Mouse (Mus musculus): ENCODE measurements around the gene Efcab2. TPM values are rescaled to one million over a fixed set of nuclear protein-coding genes. Genes with fewer than 3 reads are reported as not detected.

Efcab2 gene
- polyA plus RNA-seq, 1 experiment = 4.7 TPM

DNA sequence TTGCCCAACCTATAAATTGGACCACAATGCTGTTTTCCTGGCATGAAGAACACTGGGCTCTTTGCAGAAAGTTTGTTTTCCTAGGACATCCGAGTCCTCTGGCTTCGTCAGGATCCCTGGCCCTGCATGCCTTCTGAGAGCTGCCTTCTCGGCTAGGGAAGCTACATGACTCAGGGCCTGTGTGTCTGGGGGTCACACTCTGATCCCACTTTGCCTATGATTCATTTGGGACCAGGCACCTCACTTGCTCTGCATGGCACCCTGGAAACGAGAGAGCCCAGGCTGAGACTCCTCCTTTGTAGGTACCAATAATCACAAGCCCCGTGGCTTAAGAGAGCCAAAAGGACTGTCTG, 80.0 kb downstream of the Efcab2 start:
- Histone ChIP-seq H3K27ac (replicated peaks; ENCODE audit: low read depth, low read length) (no peak overlapping the region), H3K4me1 (ENCODE audit: control insufficient read depth, insufficient read depth, insufficient read length, low read length) (no peaks in the 10 kb centered on the region; the same call in 1 of the 2 replicates), H3K4me3 (ENCODE audit: insufficient read depth, low read depth, low read length) (no peak overlapping the region)

DNA sequence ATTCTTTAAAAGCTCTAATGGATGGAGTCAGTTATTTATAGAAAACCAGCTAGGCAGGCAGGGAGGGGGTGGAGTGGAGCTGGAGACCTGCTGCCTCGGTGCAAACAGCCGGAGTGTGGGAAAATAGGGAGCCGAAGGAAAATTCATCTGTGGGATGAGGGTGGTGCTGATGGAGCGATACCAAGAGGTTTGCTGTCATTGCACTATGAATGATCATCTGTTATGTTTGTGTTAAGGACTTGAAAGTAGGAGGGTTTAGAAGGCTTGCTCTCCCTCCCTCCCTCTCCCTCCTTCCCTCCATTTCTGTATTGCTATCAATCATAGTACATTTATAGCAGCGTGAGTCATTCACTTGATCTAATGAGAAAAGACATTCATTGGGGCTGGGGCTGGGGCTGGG, 80.9 kb downstream of the Efcab2 start:
- no peak overlapping the region for H3K4me3 ChIP-seq (ENCODE audit: insufficient read depth, low read depth, low read length)
- no peak overlapping the region for H3K27ac ChIP-seq (replicated peaks; ENCODE audit: low read depth, low read length)

DNA sequence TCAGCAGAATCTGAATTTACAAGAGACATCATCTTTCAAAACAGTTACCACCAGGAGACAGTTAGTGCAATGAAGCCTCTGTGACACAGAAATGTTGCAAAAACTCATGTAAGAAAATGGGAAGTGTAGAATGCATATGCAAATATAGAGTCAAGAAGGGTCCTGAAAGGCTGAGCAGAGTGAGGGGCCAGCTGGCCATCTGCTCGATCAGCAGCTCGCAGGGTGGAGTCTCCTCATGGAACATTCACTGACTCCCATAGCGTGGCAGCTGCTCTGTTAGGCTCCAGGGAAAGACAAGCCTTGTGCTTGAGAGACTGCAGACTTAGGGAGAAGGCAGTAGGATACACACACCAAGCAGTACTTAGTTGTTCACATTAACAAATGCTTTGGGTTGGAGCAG, 83.2 kb downstream of the Efcab2 start:
- no peaks in the 10 kb centered on the region; the same call in 1 of the 2 replicates for H3K4me1 ChIP-seq (ENCODE audit: control insufficient read depth, insufficient read depth, insufficient read length, low read length)
- no peak overlapping the region for H3K27ac ChIP-seq (replicated peaks; ENCODE audit: low read depth, low read length)
- H3K4me3 ChIP-seq (ENCODE audit: insufficient read depth, low read depth, low read length) = no peak overlapping the region

More for the DNA sequence above, 80.9 kb downstream of the Efcab2 start:
- no peaks in the 10 kb centered on the region; the same call in 1 of the 2 replicates for H3K4me1 ChIP-seq (ENCODE audit: control insufficient read depth, insufficient read depth, insufficient read length, low read length)

DNA sequence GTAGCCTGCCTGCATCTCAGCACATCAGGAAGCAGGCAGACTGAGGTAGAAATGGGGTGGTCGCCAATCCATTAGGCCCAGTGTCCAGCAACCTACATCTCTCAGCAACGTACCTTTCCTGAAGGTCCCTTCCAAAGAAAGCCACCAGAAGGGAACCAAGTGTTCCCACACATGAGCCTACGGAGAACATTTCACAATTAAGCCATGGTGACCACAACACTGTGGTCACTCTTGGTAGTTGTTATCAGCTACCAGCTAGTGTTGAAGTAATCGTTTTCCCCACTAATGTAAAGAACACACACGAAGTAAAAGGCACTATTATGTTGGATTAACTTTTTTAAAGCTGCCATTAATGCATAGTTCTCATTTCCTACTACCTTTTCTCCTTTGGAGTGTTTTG, 85.8 kb downstream of the Efcab2 start:
- Histone ChIP-seq H3K4me1 (ENCODE audit: control insufficient read depth, insufficient read depth, insufficient read length, low read length) (no peaks in the 10 kb centered on the region; the same call in 1 of the 2 replicates), H3K4me3 (ENCODE audit: insufficient read depth, low read depth, low read length) (no peak overlapping the region), H3K27ac (replicated peaks; ENCODE audit: low read depth, low read length) (no peak overlapping the region)

DNA sequence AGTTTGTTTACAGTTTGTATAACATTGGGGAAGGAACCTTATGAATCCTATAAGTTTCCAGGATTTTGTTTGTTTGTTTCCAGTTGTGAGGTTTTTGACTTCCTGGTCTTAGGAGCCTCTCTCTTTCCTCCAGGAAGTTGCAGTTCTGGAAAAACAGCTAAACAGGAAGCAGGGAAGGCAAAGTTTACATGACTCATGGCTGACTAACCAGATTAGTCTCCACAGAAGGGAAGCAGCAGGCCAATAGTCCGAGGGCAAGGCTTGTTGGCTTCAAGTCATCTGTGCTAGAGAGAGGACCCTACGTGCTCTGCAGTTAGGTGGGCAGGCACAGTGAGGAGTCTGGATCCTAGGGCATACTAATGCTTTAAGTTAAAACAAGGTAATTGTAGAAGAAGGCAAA, 86.6 kb downstream of the Efcab2 start:
- no peaks in the 10 kb centered on the region; the same call in 1 of the 2 replicates for H3K4me1 ChIP-seq (ENCODE audit: control insufficient read depth, insufficient read depth, insufficient read length, low read length)
- H3K27ac ChIP-seq (replicated peaks; ENCODE audit: low read depth, low read length) = no peak overlapping the region
- H3K4me3 ChIP-seq (ENCODE audit: insufficient read depth, low read depth, low read length) = no peak overlapping the region

DNA sequence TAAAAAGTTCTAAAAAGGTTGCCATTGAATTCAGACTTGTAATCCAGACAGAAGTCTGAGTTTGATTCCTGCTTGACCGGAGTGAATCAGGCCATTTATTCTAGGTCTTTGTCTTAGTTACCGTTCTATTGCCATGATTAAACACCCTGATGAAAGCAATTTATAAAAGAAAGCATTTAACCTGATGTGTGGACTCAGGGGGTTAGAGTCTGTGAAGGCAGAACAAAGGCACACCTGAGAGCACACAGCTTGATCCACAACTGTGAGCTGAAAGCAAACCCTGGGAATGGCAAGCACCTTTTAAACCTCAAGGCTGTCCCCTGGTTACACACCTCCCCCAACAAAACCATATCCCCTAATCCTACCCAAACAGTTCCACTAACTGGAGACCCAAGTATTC, 90.3 kb downstream of the Efcab2 start:
- Histone ChIP-seq H3K4me3 (ENCODE audit: insufficient read depth, low read depth, low read length) (no peak overlapping the region), H3K4me1 (ENCODE audit: control insufficient read depth, insufficient read depth, insufficient read length, low read length) (no peaks in the 10 kb centered on the region), H3K27ac (replicated peaks; ENCODE audit: low read depth, low read length) (no peak overlapping the region)

DNA sequence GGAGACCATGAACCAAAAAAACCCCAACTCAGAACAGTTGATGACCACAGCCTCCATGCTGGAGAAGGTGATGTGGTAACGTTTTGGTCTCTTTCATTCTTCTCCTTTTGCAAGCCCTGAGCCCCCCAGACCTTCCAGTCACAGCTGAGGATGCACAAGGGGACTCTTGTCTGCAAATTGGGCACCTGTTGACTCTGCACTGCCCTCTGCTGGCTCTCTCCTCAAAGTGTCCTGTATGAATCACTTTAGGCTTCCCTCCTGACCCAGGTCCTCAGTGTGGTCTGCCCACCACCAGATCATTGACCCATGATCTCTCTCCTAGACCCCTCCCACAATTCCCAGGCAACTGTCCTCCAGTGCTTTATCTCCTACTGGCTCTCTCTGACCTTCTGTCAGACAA, 91.0 kb downstream of the Efcab2 start:
- no peak overlapping the region for H3K4me3 ChIP-seq (ENCODE audit: insufficient read depth, low read depth, low read length)
- H3K27ac ChIP-seq (replicated peaks; ENCODE audit: low read depth, low read length) = no peak overlapping the region
- H3K4me1 ChIP-seq (ENCODE audit: control insufficient read depth, insufficient read depth, insufficient read length, low read length) = no peaks in the 10 kb centered on the region

DNA sequence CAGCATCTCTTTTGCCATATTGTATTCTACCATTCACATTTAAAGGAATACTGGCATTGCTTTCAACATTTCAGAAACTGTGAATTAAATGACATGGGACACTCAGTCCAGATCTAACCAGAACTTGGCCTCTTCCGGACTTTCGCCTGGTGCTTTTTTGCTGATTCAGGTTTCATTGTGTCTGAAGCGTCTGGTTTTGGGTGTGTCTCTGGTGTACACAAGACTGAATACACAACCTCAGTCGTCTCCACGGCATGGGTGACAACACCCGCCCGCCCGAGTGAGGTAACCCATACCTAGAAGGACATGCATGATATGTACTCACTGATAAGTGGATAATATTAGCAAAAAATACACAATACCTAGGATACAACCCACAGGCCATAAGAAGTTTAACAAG, 101.1 kb downstream of the Efcab2 start:
- H3K27ac ChIP-seq (replicated peaks; ENCODE audit: low read depth, low read length) = no peak overlapping the region
- no peak overlapping the region for H3K4me3 ChIP-seq (ENCODE audit: insufficient read depth, low read depth, low read length)
- H3K4me1 ChIP-seq (ENCODE audit: control insufficient read depth, insufficient read depth, insufficient read length, low read length) = no peaks in the 10 kb centered on the region

DNA sequence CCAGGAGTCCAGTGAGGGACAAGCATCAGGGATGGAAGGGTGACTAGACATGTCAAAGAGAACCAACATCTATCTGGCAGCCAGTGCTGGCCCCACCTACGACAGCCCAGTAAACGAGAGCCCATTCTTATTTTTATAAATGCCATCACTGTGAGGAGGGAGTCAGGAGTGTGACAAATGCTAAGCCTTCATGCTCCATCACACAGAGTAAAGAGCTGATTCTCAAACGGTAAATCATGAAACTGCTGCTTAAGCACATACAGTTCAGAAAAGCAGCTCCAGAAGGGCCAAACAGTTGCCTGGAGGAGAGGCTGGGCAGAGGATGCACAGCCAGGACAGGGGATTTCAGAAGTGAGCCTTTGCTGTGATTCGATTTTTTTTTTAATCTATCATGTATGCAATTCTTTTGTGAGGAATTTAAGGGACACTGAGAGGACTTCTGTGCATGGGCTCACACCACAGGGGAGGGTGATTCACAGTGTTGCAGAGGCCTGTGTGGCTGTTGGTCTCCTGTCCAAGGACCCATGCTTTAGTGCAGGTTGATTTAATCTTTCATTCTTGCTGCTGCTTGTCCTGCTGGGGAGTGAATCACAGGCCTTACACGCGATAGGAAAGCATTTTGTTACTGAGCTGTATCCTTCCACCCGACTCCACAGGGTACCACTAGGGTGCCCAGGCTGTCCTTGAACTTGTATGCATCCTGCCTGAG, 106.6 kb downstream of the Efcab2 start:
- H3K4me1 ChIP-seq (ENCODE audit: control insufficient read depth, insufficient read depth, insufficient read length, low read length) = no peaks in the 10 kb centered on the region
- no peak overlapping the region for H3K4me3 ChIP-seq (ENCODE audit: insufficient read depth, low read depth, low read length)
- H3K27ac ChIP-seq (replicated peaks; ENCODE audit: low read depth, low read length) = no peak overlapping the region

DNA sequence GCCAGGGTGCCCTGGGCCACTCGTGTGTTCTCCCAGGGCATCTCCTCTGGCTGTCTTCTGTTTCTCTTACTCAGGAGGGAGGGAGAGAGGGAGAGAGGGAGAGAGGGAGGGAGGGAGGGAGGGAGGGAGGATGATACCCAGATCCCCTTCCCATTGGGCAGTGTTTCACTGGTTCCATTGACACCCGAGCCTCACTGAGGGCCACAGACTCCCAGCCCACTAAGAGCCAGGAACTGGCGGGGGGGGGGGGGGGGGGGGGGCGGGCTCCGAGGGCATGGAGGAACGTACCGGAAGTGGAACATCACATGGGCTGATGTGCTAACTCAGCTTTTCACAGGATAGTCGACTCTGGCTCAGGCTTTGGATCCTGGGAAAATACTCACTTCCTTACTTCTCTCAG, 108.1 kb downstream of the Efcab2 start:
- no peak overlapping the region for H3K27ac ChIP-seq (replicated peaks; ENCODE audit: low read depth, low read length)
- H3K4me1 ChIP-seq (ENCODE audit: control insufficient read depth, insufficient read depth, insufficient read length, low read length) = no peaks in the 10 kb centered on the region
- H3K4me3 ChIP-seq (ENCODE audit: insufficient read depth, low read depth, low read length) = no peak overlapping the region

DNA sequence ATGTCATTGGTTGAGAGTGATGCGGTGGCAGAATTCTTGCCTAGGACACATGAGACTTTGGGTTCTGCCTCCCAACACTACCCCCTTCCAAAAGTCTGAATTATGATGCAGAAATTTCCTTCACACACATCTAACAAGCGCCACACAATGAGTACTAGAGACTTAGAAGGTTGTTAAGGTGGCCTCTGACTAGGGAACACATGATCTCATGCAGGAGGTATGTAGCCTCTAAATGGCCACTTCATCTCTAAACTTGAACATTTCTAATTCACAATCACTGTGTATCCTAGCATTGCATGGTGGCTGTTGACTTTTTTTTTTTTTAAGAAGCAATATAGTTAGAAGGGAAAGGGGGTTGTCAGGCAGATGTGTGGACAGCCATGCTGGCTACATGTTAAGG, 110.0 kb downstream of the Efcab2 start:
- H3K27ac ChIP-seq (replicated peaks; ENCODE audit: low read depth, low read length) = no peak overlapping the region

DNA sequence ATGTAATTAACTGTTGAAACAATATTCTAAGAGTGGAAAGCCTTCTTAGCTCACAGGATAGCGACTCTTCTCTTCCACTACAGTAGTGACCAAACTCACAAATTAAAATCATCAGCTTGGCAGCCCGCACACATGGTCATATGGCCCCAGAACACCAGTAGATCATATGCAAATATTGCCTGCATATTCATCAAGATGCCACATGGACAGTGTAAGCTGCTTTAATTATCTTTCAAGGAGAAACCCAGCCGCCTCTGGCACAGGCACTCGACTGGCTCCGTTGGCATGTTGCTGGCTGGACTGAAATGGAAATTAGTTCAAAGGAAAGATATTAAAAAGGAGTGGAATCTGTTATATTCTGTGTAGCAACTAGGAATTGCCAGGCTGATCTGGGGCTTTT, 116.5 kb downstream of the Efcab2 start:
- no peak overlapping the region for H3K27ac ChIP-seq (replicated peaks; ENCODE audit: low read depth, low read length)
- H3K4me3 ChIP-seq (ENCODE audit: insufficient read depth, low read depth, low read length) = no peak overlapping the region
- no peaks in the 10 kb centered on the region for H3K4me1 ChIP-seq (ENCODE audit: control insufficient read depth, insufficient read depth, insufficient read length, low read length)

More for the DNA sequence above, 110.0 kb downstream of the Efcab2 start:
- Histone ChIP-seq H3K4me1 (ENCODE audit: control insufficient read depth, insufficient read depth, insufficient read length, low read length) (no peaks in the 10 kb centered on the region), H3K4me3 (ENCODE audit: insufficient read depth, low read depth, low read length) (no peak overlapping the region)

DNA sequence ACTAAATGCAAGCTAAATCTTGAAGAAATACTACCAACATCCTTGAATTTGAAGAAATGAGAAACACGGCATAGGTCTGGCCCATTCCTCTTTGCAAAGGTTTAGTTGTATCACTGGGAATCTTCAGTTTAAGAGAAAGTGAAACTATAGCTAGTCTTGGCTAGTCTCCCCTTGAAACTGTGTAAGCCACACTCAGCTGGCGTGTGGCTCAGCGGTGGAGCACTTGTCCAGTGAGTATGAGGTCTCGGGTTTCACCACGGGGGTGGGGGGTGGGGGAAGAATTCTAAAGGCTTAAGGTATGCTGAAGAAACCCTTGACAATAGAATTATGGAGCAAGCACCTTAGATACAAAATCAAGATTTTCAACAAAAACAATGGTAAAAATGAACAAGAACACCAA, 117.3 kb downstream of the Efcab2 start:
- no peak overlapping the region for H3K27ac ChIP-seq (replicated peaks; ENCODE audit: low read depth, low read length)
- no peak overlapping the region for H3K4me3 ChIP-seq (ENCODE audit: insufficient read depth, low read depth, low read length)
- peaks cover 2% of the 10 kb centered on the region; the same call in 1 of the 2 replicates for H3K4me1 ChIP-seq (ENCODE audit: control insufficient read depth, insufficient read depth, insufficient read length, low read length)

DNA sequence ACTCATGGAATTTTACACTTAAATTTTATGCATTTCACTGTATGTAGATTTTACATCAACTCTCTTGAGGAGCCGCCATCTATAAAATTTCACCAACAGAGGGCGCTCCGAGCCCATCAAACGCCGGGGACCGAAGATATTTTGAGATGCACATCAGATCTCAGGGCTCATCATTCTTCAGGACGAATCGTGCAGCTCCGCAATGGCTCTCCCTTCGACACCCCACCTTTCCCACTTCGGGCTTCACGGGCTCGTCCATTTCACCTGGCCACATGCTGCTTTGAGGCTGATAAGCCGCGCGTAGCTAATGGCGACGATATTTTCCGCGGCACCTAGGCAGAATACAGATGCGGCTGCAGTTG, 121.3 kb downstream of the Efcab2 start:
- no peak overlapping the region for H3K27ac ChIP-seq (replicated peaks; ENCODE audit: low read depth, low read length)
- peaks cover 11% of the 10 kb centered on the region; the same call in 1 of the 2 replicates for H3K4me1 ChIP-seq (ENCODE audit: control insufficient read depth, insufficient read depth, insufficient read length, low read length)
- H3K4me3 ChIP-seq (ENCODE audit: insufficient read depth, low read depth, low read length) = peak overlapping the region; percentile 35

DNA sequence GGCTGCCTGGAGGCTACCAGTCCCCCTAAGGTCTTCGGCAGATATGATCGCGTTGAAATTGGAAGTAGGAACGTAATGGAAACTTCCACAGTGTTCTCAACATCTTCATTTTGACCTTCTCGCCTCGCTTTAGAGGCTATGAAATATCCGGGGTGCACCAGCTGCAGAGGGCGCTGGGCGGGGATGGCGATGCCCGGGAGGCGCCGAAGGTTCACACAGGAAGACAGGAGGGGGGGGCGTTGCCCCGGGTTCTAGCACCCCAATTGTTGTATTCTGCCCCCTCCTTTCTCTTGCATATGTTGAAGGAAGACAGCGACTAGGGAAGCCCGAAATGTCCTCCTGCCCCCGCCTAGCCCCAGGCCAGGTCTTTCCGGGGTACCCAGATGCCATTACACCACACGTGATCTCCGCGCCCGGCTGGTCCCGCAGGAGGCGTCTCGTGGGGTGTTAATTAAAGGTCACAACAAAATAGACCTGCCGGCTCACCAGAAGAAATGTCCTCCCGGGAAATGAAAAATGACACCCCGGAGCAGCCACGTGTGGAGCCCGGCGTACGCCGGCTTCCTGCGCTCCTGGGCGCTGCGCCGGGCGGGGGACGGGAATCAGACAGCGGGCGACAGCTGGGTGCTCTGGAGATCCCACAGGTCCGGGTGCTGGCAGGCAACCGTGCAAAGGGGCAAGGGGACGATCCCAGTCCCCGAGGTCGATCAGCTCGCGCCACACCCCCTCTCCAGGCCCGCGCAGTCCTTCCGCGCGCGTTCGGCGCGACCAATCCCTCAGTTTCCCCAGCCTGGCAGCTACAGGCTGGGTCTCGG, 121.9 kb downstream of the Efcab2 start:
- H3K4me1 ChIP-seq (ENCODE audit: control insufficient read depth, insufficient read depth, insufficient read length, low read length) = peaks cover 11% of the 10 kb centered on the region; the same call in 1 of the 2 replicates
- H3K27ac ChIP-seq (replicated peaks; ENCODE audit: low read depth, low read length) = no peak overlapping the region
- H3K4me3 ChIP-seq (ENCODE audit: insufficient read depth, low read depth, low read length) = peak overlapping the region; percentile 56
